Mouse (Mus musculus) ES-E14 (cell line): ENCODE data around the gene Ptcd2.

Experiments used
- MAFK ChIP-seq: IDR thresholded peaks from 2 replicates; pipeline ENCODE4 v1.6.1; 2014; ENCODE audit warnings: mild to moderate bottlenecking, low read depth, low read length, inconsistent platforms; ENCODE audit not compliant: insufficient read depth
- ZC3H11A ChIP-seq: IDR thresholded peaks from 2 replicates; pipeline ENCODE4 v1.6.1; 2012; ENCODE audit warnings: low read depth, mild to moderate bottlenecking, inconsistent platforms, low read length, borderline replicate concordance

DNA sequence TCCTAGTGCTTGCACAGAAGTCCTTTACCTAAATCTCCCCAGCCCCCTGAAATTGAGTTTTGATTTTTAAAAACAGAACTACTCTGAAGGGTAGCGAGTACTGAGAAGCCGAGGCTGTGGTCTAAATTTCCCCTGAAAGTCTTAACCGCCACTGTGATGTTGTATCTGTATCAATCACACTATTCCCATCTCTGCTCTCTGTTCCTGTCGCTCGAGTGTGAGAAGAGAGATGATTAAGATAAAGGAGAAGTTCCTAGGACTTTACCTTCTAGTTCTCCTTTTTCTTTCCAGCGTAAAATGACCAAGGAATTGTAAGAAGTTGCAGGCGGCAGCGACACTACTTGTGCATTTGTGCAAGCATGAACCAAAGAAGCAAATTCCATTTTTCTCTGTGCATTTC, 38.3 kb downstream of the Ptcd2 start:
- TF ChIP-seq ZC3H11A (no peak), MAFK (no peak)
